Mouse (Mus musculus) WW6 (cell line): ENCODE measurements around the gene Pdha1.

ENCODE experiments used
- DNase-seq: peaks from one replicate; pipeline ENCODE4 v3.0.0-alpha.2; 2013; ENCODE audit warnings: low read depth, low spot score

Gene Pdha1

GRCm38 (mm10) chrX:160137861-160138717 lies at the start of gene Pdha1:
Gene Pdha1 (minus strand): TSS chrX:160138413.
- DNase-seq: peak; percentile 58

GRCm38 (mm10) chrX:160179032-160179431 lies 40.8 kb upstream of the Pdha1 start:
- DNase-seq: no peak

DNA sequence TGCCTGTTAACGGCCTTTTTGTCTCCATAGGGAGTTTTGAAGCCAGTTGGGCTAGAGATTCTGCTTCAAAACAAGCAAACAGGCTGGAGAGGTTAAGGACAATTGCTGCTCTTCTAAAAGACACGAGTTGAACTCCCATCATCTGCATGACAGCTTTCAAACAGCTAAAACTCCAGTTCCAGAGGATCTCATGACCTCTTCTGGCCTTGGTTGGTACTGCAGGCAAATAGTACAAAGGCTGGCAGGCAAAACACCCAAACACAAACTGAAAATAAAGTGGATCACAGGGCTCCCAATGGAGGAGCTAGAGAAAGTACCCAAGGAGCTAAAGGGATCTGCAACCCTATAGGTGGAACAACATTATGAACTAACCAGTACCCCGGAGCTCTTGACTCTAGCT lies 31.9 kb upstream of the Pdha1 start:
- no peak for DNase-seq

DNA sequence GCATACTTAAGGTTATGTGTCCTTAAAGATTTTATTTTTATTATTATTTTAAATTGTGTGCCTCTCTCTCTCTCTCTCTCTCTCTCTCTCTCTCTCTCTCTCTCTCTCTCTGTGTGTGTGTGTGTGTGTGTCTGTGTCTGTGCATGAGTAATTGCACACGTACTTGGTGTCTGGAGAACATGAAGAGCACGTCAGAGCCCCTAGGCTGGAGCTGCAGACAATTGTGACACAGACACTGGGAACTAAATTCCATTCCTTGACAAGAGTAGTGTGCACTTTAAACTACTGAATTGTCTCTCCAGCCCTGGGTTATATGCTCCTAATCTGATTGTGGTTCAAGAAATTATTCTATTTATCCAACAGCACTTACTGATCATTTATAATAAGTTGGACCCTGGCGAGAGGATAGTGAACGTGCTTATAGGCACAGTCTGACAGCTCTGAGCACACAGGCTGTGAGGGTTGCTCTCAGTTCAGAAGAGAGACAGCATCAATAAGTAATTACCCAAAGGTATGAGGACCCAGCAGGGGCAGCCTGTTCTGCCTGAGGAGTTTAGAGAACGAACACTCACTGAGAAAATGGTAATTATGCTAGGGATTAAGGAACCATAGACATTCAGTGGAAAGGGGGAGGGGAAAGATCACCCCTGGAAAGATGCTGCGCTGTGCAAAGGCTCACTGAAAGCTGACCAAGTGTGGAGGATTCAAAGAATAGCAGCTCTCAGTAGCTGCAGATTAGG lies 28.2 kb upstream of the Pdha1 start:
- DNase-seq: no peak

DNA sequence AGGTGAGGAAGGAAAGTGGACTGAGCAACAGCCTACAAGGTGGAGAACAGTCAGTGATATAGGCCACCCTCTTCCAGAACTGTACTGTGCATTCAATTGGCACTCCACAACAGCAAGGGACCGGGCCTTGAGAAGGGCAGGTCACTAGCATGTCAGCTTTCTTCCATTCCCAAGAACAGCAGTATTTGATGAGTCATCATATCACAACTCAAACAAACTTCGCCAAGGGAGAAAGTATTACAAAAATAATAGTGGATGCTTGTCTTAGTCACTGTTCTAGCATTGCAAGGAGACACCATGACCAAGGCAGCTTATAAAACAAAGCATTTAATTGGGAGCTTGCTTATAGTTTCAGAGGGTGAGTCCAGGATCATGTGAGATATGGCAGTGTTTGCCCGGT lies 26.0 kb upstream of the Pdha1 start:
- no peak for DNase-seq

GRCm38 (mm10) chrX:160153147-160153815 lies 15.1 kb upstream of the Pdha1 start:
- no peak for DNase-seq

- DNase-seq: no peak
Observed at GRCm38 (mm10) chrX:160148859-160149258, 10.6 kb upstream of the Pdha1 start.

DNA sequence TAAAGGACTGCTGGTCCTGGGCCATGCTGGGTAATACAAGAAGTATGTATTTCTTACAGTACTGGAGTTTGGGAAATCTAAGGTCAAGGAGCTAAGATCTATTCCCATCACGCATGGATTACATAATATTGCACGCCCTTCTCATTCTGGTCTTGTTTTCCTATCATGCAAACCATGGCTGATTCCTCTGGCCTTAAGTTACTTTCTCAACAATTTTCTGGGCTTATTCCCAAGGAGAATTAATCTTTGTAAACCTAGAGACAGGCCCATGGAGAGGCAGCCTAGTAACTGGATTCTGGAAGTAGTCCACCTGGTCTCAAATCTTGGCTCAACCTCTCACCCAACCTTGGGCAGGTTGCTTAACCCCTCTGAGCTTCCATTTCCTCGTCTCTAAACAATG lies 9.2 kb upstream of the Pdha1 start:
- no peak for DNase-seq

GRCm38 (mm10) chrX:160146806-160147205 lies 8.6 kb upstream of the Pdha1 start:
- DNase-seq: no peak

DNA sequence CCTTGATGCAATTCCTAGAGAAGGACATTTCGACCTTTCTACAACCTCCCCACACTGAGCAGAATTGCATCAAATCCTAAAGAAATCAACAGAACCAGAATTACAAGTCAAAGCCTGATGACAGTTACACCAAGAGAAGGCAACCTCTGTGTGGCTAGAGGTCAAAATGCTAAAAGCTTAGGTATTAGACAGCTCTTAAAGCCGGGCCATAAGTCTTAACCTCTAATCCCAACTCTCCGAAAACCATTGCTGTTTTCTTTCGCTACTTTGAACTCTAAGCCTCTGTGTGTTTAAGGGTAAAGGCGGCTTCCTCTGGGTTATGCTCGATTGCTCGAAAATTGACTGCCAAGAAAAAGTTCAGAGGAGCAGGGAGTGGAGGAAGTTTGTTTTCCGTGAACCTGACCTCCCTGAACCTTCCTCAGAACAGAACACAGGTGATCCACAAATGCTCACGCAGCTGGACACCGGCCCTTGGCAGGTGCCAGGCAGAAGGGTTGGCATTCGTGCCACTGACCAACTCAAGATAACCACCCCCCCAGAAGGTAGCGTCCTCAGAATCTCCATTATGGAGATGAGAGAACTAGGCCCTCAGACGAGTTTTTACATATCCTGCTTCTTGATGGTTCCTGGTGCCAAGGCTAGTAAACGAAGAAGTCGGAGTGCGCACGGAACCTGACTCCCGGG lies 894 bp downstream of the Pdha1 start:
- DNase-seq: no peak

GRCm38 (mm10) chrX:160136153-160136552 lies 2.1 kb downstream of the Pdha1 start:
- DNase-seq: no peak

- DNase-seq: no peak
Observed at GRCm38 (mm10) chrX:160135719-160136118, 2.5 kb downstream of the Pdha1 start.

DNA sequence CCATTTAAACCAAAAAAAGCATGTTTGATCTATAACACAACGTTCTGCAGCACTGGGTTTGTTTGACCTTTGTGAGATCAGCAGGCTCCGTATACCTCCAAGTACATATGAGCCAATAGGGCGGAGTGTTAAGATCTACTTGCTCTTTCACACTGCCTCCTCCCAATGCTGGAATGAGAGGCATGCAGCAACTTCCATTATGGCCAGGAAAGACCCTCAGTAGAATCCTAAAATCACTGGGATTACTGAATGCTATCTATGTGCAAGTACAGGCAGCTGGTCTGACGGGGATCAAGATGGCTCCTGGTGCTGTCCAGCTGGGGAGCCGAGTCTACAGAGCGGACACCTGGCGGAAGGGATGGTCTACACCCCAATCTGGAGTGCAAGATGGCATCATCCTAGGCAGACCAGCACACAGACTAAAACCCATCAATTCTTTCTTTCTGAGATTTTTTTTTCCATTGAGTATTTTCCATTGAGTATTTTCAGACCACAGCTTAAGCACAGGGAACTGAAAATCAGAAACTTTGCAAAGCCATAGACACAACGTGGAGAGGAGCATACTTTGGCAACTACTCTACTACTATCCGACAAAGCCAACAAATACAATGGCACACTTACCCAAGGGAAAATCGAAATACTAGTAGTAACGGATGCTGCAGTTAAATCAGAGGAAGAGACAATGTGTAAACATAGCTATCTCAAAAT lies 3.9 kb downstream of the Pdha1 start:
- no peak for DNase-seq

DNA sequence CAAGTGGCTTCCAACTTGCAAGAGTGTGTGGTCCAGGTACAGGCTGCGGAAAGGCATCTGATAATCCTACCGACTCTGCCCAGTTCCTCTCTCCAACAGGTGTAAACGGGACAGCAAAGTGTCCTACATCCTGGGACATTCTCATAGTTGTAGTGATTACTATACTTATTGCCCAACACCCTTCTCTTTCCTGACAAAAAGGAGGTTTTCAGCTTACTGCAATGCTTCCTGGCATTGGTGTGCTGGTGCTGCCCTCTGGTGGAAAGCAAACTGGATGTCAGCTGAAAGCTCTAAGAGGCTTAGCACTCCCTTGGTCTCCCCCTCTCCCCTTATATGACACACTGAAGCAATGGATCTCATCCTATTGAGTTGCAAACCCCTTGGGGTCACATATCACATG lies 21.6 kb downstream of the Pdha1 start:
- no peak for DNase-seq

DNA sequence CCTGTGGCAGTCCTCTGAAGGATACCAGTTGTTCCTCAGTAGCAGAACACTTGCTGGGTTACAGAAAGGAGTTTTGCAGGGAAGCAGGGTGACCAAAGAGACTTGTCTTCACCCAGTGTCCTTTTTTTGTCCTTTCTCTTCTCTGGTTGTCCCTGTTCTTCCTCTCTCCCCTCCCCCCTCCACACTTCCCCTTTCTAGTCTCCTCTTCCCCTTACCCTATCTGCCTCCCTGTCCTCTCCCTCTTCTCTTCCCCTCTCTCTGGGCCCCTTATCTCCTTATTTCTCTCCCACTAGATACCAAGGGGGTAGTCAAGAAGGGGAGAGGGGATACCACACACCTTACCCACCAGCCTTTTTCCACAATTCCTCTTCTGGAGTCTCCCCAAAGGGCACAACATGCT lies 22.1 kb downstream of the Pdha1 start:
- no peak for DNase-seq

DNA sequence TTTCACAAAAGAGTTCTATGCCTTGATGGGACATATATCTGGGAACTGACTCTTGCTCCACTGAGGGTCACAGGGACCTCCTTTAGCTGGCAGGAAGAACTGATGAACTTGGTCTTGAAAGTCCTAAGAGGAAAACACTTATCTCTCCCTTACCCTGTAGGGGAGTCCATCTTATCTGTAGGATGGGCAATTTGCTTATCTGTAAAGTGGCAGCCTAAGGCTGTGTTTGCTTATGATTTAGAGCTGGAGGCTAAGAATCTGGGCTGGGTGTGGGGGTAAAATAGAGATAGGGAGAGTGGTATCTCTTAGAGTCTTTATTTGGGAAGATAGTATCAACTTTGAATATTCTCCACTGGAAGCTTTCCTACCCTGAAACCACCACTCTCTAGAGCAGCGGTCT lies 24.4 kb downstream of the Pdha1 start:
- DNase-seq: no peak

DNA sequence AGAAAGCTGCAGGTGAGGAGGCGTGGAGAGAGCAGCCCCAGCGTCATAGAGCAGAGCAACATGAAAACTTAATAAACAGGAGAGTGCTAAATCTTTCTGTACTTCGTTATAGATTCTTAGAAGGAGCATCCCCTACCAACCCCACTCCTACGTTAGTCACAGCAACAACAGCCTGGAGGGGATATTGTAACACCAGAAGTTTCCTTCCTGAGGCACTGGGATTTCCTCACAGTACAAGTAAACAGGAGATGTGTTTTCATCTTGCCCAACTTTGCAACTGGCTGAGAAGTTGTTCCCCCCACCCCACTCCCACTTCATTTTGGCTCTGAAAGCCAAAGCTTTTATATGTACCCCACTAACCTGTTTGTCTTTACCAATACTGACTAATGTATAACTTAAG lies 30.4 kb downstream of the Pdha1 start:
- no peak for DNase-seq

- no peak for DNase-seq
Observed at GRCm38 (mm10) chrX:160091973-160092372, 46.2 kb downstream of the Pdha1 start.
